Mouse (Mus musculus) intestine, postnatal 0 days (tissue): ENCODE measurements around the gene Ccnk. TPM values are rescaled to one million over a fixed set of nuclear protein-coding genes. Genes with fewer than 3 reads are reported as not detected.

Experiments
- ATAC-seq: fragments of 200-750 bp; cut with Nextera tagmentation; 2 replicates; pipeline ENCODE4 v1.8.0; 2017; ENCODE audit warnings: mild to moderate bottlenecking, moderate TSS enrichment, moderate library complexity
- H3K27ac ChIP-seq: fragments of 300-500 bp; sonication (generic); 2 replicates; pipeline ENCODE4 v1.5.1; 2014; ENCODE audit warnings: mild to moderate bottlenecking, low read depth, low read length, moderate library complexity
- H3K27me3 ChIP-seq: fragments of 300-500 bp; sonication (generic); replicated peaks from 2 replicates; pipeline ENCODE4 v1.6.1; 2014; ENCODE audit warnings: low read length, mixed read lengths; ENCODE audit not compliant: control insufficient read depth, insufficient read depth
- H3K36me3 ChIP-seq: fragments of 300-500 bp; sonication (generic); 2 replicates; pipeline ENCODE4 v1.6.1; 2014; ENCODE audit warnings: mild to moderate bottlenecking, moderate library complexity; ENCODE audit not compliant: control insufficient read depth, insufficient read depth
- H3K4me1 ChIP-seq: fragments of 300-500 bp; sonication (generic); replicated peaks from 2 replicates; pipeline ENCODE4 v1.6.1; 2014; ENCODE audit warnings: antibody characterized with exemption, low read length, mixed read lengths; ENCODE audit not compliant: control insufficient read depth, insufficient read depth
- H3K4me2 ChIP-seq: fragments of 300-500 bp; sonication (generic); replicated peaks from 2 replicates; pipeline ENCODE4 v1.6.1; 2014; ENCODE audit warnings: low read depth, mild to moderate bottlenecking, moderate library complexity
- H3K4me3 ChIP-seq: fragments of 300-500 bp; sonication (generic); 2 replicates; pipeline ENCODE4 v1.5.1; 2014; ENCODE audit warnings: low read depth, low read length
- H3K9ac ChIP-seq: fragments of 300-500 bp; sonication (generic); 2 replicates; pipeline ENCODE4 v1.6.1; 2014; ENCODE audit warnings: mild to moderate bottlenecking, low read depth, low read length
- H3K9me3 ChIP-seq: fragments of 300-500 bp; sonication (generic); 2 replicates; pipeline ENCODE4 v1.6.1; 2016; ENCODE audit warnings: mixed run types; ENCODE audit not compliant: control insufficient read depth
- CTCF ChIP-seq: sonication (generic); IDR thresholded peaks from 2 replicates; pipeline ENCODE4 v1.5.1; 2016; ENCODE audit warnings: low read depth, mild to moderate bottlenecking, control low read depth, antibody characterized with exemption, moderate library complexity
- WGBS: fragments of 180-500 bp; shearing (Covaris S2); extraction: QIAGEN DNeasy Blood & Tissue Kit; methylation state at CpG from one replicate; pipeline ENCODE4 v1.1.7; 2014; 5-methylcytosine and 5-hydroxymethylcytosine counted together
- polyA plus RNA-seq: library from polyadenylated mRNA; unstranded; fragments of >200 nt; fragmentation: Nextera tagmentation; extraction: Ambion mirVana; gene quantifications from 2 replicates; pipeline ENCODE4 v1.2.1, GENCODE M21; 2015

Gene Ccnk
- polyA plus RNA-seq, 1 experiment from 2014 or later: 3.0 TPM

GRCm38 (mm10) chr12:108203895-108204294 is 24.5 kb downstream of the Ccnk start:
- H3K4me2 ChIP-seq: no peak overlapping the region
- no peaks in the 10 kb centered on the region for H3K27me3 ChIP-seq
- H3K4me3 ChIP-seq: no peak overlapping the region
- H3K9me3 ChIP-seq: no peaks in the 10 kb centered on the region
- H3K36me3 ChIP-seq: peaks cover 72% of the 10 kb centered on the region
- no peak for TF ChIP-seq CTCF
- H3K27ac ChIP-seq: no peak overlapping the region
- no peaks in the 10 kb centered on the region for H3K4me1 ChIP-seq
- no peak for ATAC-seq
- no peak overlapping the region for H3K9ac ChIP-seq
- 68% methylated on average over 8 of the region's 8 CpGs for WGBS

GRCm38 (mm10) chr12:108204978-108205377 is 25.6 kb downstream of the Ccnk start:
- Histone ChIP-seq H3K9me3 (no peaks in the 10 kb centered on the region), H3K4me3 (no peak overlapping the region), H3K4me1 (peaks cover 5% of the 10 kb centered on the region; the same call in 1 of the 2 replicates), H3K27ac (no peak overlapping the region), H3K4me2 (no peak overlapping the region), H3K36me3 (peaks cover 61% of the 10 kb centered on the region), H3K27me3 (no peaks in the 10 kb centered on the region), H3K9ac (no peak overlapping the region)
- no peak for TF ChIP-seq CTCF
- ATAC-seq: no peak
- whole genome bisulfite sequencing: 77% methylated on average over 12 of the region's 12 CpGs

- ATAC-seq: peak; percentile 17; the same call in 1 of the 2 replicates
- Histone ChIP-seq H3K4me1 (peaks cover 5% of the 10 kb centered on the region; the same call in 1 of the 2 replicates), H3K27ac (no peak overlapping the region), H3K4me3 (no peak overlapping the region), H3K27me3 (no peaks in the 10 kb centered on the region), H3K36me3 (peaks cover 46% of the 10 kb centered on the region), H3K4me2 (no peak overlapping the region), H3K9me3 (no peaks in the 10 kb centered on the region), H3K9ac (no peak overlapping the region)
- TF ChIP-seq CTCF: peak; percentile 93
- 13% methylated on average over 5 of the region's 5 CpGs for WGBS
Measured at GRCm38 (mm10) chr12:108206641-108207040, 27.3 kb downstream of the Ccnk start.

- no peak for ATAC-seq
- H3K36me3 ChIP-seq: peaks cover 32% of the 10 kb centered on the region
- no peaks in the 10 kb centered on the region for H3K27me3 ChIP-seq
- H3K9me3 ChIP-seq: no peaks in the 10 kb centered on the region
- WGBS: 88% methylated on average over 9 of the region's 9 CpGs
- peaks cover 5% of the 10 kb centered on the region; the same call in 1 of the 2 replicates for H3K4me1 ChIP-seq
- H3K4me2 ChIP-seq: no peak overlapping the region
- no peak overlapping the region for H3K9ac ChIP-seq
- TF ChIP-seq CTCF: no peak
- no peak overlapping the region for H3K27ac ChIP-seq
- H3K4me3 ChIP-seq: no peak overlapping the region
Measured at GRCm38 (mm10) chr12:108208216-108208615, 28.8 kb downstream of the Ccnk start.

GRCm38 (mm10) chr12:108208726-108209438 is 29.5 kb downstream of the Ccnk start:
- Histone ChIP-seq H3K9ac (no peak overlapping the region), H3K27me3 (no peaks in the 10 kb centered on the region), H3K36me3 (peaks cover 32% of the 10 kb centered on the region), H3K4me3 (no peak overlapping the region), H3K4me2 (0 out of 2 replicates have a peak overlapping the region, but pooled peaks have one; percentile 3), H3K9me3 (no peaks in the 10 kb centered on the region), H3K27ac (no peak overlapping the region), H3K4me1 (peaks cover 5% of the 10 kb centered on the region; the same call in 1 of the 2 replicates)
- no peak for ATAC-seq
- 36% methylated on average over 13 of the region's 13 CpGs for WGBS
- peak; percentile 87 for TF ChIP-seq CTCF

DNA sequence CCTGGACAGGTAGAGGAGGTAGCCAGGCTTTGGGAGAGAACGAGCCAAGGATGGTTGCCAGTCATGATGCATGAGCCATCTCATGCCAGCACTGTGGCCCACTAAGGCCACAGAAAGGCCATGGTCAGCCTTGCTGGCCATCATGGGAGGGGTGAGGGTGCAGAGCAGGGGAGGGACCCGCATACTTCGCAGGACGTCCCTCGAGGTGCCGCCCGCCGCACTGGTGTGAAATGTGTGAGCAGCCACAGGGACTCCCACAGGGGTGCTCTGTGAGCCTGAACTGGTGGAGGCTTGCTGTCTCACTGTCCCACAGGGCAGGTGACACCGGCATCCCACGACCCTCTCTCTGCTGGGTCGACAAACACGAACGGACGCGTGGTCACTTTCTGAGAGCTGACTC is 31.2 kb downstream of the Ccnk start:
- Histone ChIP-seq H3K27me3 (no peaks in the 10 kb centered on the region), H3K4me2 (no peak overlapping the region), H3K9me3 (no peaks in the 10 kb centered on the region), H3K9ac (no peak overlapping the region), H3K27ac (no peak overlapping the region), H3K4me1 (peaks cover 5% of the 10 kb centered on the region; the same call in 1 of the 2 replicates), H3K36me3 (peaks cover 17% of the 10 kb centered on the region), H3K4me3 (no peak overlapping the region)
- TF ChIP-seq CTCF: no peak
- ATAC-seq: no peak
- WGBS: 97% methylated on average over 15 of the region's 15 CpGs
